Mouse (Mus musculus): ENCODE measurements around the gene Ntm.

Ntm gene

DNA sequence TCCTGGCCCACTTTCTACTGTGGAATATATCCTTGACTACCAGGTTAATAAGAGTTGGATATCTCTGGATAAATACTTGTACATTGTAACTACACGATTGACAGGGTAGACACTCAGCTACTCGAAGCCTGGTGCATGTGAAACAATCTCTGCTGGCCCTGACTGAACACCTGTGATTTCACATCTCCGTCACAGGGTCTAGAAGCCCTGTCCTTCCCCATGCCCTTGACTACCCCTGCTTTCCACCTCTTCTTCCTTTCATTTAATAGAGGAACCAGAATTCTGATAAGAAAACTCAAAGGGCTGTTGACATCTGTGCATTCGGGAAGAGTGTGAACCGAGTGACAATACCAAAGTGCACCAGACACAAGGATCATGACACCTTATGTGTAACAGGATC is 566.8 kb downstream of the Ntm start:
- DNase-seq: no peak

DNA sequence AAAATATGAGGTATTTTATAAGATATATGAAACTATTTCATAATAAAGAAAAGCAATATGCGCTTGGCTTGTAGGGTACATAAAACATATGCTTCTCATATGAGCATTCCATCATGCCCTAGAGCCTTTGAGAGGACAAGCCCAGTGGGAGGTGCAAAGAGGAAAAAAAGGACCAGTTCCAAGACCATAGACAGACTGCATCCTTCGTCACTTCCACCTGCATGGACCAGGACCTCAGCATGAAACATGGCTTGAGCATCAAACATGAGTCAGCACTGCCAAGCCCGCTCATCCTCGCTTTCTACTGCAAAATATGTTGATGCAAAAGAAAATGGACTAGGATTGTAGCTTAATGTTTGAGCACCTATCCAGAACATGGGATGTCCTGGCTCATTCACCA is 569.8 kb downstream of the Ntm start:
- no peak for DNase-seq

- no peak for DNase-seq
Measured at GRCm38 (mm10) chr9:29390796-29391517, 572.0 kb downstream of the Ntm start.

DNA sequence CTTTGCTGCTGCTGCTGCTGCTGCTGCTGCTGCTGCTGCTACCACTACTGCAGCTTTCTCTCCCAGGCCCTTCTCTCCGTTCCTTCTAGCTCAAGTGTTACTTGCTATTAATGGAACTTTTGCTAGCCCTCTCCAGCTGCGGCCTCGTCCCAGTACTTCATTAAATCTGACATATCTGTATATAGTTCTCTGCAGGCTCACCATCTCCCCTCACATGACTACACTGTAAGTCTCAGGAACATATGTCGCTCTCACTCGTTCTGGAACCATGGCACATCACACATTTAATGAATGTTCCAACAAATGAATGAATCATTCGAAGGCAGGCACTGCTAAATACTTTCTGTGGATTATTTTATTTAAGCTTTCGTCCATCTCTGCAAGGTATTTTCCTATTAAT is 573.7 kb downstream of the Ntm start:
- no peak for DNase-seq

GRCm38 (mm10) chr9:29387136-29387535 is 575.8 kb downstream of the Ntm start:
- DNase-seq: no peak

GRCm38 (mm10) chr9:29377172-29378002 is 585.6 kb downstream of the Ntm start:
- DNase-seq: no peak

GRCm38 (mm10) chr9:29371341-29371740 is 591.6 kb downstream of the Ntm start:
- DNase-seq: no peak

- peak; percentile 33 for DNase-seq
Measured at GRCm38 (mm10) chr9:29369621-29370020, 593.3 kb downstream of the Ntm start.

GRCm38 (mm10) chr9:29368291-29368690 is 594.6 kb downstream of the Ntm start:
- DNase-seq: no peak

DNA sequence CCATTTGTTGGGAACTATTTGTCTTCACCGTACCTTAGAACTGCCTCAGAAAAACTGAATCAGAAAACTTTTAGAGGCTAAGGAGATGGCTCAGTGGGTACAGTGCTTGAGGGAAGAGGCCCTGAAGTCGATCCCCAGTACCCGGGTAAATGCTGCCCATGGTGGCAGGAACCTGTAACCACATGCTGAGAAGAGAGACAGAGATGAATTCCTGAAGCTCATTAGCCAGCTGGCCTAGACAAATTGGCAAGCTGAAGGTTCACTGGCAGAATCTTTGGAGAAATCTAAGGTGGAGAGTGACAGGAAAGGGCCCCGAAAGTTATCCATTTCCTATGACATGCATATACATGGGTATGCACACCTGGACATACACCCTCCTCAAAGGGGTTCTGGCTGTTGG is 605.1 kb downstream of the Ntm start:
- no peak for DNase-seq

GRCm38 (mm10) chr9:29342303-29342702 is 620.6 kb downstream of the Ntm start:
- no peak for DNase-seq

GRCm38 (mm10) chr9:29341292-29341691 is 621.6 kb downstream of the Ntm start:
- DNase-seq: no peak

DNA sequence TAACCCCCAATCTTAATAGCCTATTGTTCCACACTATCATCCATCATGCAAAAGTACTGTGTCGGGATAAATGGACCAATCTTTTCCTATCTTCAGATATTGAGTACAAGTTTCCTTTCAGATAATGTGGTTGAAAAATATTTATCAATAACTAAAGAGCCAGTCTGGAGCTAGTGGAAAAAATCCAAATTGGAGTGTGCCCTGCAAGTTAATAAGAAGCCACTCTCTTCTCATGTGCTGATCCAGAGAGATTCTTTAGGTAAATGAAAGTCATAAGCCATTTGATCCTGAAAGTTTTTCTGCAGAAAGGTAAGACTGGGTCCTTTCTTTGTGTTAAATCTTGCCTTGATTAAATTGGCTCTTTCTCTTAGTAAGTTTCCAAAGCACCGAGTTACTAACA is 627.3 kb downstream of the Ntm start:
- DNase-seq: no peak

DNA sequence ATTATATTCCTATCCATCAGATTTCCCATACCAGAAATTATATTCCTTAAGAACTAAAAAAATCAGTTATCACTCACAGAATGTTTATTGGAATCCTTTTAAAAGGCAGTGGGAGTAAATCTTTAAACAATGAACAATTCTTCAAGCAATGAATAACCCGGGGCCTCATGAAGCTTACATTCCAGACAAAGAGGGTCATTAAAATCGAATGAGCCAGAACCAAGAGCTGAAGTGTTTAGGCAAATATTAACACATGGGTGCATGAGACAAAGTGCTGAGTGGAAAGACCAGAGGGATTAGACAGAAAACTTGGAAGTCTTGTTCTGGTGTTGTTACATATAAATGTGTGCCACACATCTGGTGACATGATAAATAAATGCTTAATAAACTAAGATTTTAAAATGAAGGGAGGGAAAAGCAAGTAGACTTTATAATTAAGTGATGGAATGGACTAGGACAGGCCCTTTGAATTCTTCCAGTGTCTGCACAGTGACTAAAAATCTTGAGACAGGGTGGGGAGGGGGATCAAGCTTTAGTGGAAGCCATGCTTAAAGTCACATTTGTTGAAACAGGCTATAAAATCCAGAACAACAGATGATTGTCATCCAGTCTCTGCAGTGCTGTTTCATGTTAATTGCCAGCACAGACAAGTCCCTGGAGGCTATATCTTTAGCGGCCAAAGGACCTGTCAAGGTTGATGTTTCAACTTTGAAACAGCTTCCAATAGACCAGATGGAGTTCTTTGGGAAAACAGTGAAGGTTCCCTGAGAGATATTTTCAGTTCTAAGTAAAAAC is 630.4 kb downstream of the Ntm start:
- DNase-seq: no peak

DNA sequence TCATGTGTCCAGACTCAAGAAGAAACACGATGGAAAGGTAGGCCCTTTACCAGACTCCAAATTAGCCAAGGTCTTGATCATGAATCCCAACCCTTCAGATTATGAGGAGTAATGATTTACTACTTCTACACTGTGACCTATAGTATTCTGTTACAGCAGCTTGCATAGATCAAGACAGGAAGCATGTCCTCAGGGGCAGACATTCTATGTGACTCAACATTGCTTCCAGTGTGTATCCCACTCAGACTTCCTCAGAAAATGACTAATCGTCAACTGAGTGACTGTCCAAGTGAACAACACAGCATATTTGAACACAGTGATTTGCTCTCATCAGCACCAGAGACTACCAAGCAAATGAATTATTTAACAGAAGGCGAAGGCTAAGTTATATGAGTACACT is 632.5 kb downstream of the Ntm start:
- DNase-seq: no peak

GRCm38 (mm10) chr9:29326283-29326682 is 636.7 kb downstream of the Ntm start:
- DNase-seq: no peak

DNA sequence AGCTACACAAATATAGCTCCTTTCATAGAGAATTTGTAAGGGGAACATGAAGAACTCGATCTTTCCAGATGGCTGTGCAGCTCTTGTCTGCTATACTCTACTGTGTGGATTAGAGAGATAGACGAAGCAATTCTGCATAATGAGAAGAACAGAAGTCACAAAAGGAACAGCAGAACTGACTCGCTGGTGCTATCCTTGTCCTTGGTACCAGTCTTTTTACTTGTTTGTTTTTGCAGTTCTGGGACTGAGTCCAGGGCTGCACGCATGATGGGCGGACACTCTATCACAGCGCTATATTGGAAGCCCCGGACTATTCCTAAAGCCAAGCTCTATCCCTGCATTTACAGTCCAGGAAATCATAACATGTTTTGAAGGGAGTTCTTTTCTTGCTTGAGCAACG is 637.8 kb downstream of the Ntm start:
- peak; percentile 34 for DNase-seq

DNA sequence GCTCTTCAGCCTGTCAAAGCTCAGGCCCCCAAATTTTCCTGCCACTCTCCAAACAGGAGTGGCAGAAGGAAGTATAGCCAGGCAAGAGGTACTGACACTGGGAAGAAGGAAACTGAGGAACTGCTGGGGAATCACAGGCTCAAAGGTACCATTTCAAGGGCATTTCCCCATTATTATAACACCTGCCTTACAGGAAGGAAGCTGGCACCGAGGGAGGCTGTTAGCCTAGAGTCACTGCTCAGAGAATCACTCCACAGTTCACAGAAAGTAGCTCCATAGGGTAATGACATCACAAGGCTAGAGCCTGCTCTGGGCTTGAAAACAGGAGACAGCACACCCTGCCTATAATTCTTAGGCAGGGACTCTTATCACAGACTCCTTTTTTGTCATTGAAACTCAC is 643.7 kb downstream of the Ntm start:
- DNase-seq: no peak

GRCm38 (mm10) chr9:29318676-29319162 is 644.2 kb downstream of the Ntm start:
- no peak for DNase-seq

DNA sequence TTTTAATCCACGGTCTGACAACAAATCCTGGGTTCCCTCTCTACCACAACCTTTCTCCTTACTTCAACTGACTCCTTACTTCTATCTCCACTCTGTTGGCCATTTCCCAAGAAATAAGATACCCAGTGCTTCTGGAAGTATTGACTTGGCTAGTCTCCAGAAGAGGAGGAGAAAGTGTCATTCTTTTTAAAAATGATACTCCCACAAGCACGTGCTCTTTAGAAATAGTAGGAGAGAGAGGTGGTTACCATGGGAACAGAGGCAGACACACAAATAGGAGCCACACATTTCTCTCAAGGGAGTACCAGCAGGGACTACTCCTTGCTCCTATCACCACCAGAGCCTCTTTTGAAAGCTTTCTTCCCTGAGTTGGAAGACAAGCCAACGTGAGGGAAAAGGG is 645.3 kb downstream of the Ntm start:
- DNase-seq: peak; percentile 46

- DNase-seq: no peak
Measured at GRCm38 (mm10) chr9:29315842-29316241, 647.1 kb downstream of the Ntm start.

- no peak for DNase-seq
Measured at GRCm38 (mm10) chr9:29306961-29307360, 656.0 kb downstream of the Ntm start.

DNA sequence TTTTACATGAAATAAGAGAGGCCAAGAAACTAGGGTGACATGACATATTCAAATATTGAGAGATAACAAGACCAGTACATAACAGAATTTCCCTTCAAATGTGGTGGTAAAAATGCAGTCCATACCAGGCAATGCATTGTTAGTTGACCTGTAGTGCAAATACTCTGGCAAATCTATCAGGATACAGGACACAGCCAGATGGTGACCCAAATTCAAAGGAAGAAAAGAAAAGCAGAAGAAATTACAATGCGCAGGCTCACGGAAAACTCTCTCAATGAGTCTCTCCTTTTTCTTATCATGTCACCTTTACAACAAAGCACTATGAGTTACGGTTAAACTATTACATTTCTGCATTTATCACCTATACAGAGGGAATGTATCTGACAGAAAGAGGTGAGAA is 664.6 kb downstream of the Ntm start:
- DNase-seq: peak; percentile 32

Measured in retina, postnatal 1 day (tissue).